Mouse (Mus musculus) left cerebral cortex, postnatal 10 days (tissue): ENCODE measurements at regions not wholly inside any gene's neighbourhood (a gene's known extent, or its start where the extent isn't known, plus 50 kb on each side); places are given as distances from the start of the nearest gene placed in this dataset.

Source experiments
- DNase-seq, 2 experiments: peaks; one replicate each; pipeline ENCODE4 v3.0.0; 2021 to 2022; ENCODE audit warnings: low spot score in 2 of 2, mixed read lengths in 1 of 2; ENCODE audit errors: extremely low spot score in 1 of 2
- intact Hi-C: fragments of 180-260 bp; cut with DNase I; formaldehyde crosslinking; loops from one replicate; pipeline ENCODE4 v1.15.1; 2025

GRCm38 (mm10) chr4:5441339-5442019 lies 648.3 kb upstream of the Impad1 start:
- intact Hi-C loops = no loop called here

DNA sequence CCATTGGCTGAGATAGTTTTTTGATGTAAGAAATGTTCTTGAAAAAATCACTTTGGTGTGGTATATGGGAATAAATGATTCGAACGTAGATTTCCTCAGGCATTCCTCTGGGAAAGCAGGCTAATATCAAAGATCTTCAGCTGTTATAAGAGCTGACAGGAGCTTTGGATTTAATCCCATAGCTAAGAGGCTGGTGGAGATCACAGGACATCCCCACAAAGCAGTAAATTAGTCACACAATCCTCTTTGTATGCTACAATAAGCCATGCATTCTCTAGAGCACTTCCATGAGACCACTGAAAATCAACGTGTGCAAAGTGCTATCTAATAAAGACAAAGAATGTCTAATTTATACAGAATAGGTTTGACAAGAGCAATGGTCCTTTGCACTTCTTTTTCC lies 643.9 kb upstream of the Impad1 start:
- DNase-seq = no peak
- intact Hi-C loops = no loop called here

More at GRCm38 (mm10) chr4:5441339-5442019, 648.3 kb upstream of the Impad1 start:
- DNase-seq = no peak
